Mouse (Mus musculus) midbrain, embryonic 16.5 days (tissue): ENCODE data around the gene Ddx51. TPM values are rescaled to one million over a fixed set of nuclear protein-coding genes. Genes with fewer than 3 reads are reported as not detected.

Source experiments
- ATAC-seq: fragments of 200-750 bp; cut with Nextera tagmentation; 2 replicates; pipeline ENCODE4 v1.8.0; 2017; ENCODE audit warnings: moderate TSS enrichment
- H3K27ac ChIP-seq: fragments of 300-500 bp; sonication (generic); 2 replicates; pipeline ENCODE4 v1.5.1; 2014; ENCODE audit warnings: mild to moderate bottlenecking, low read length, mixed read lengths
- H3K27me3 ChIP-seq: fragments of 300-500 bp; sonication (generic); 2 replicates; pipeline ENCODE4 v1.6.1; 2014; ENCODE audit warnings: low read depth, low read length, mixed read lengths; ENCODE audit not compliant: control insufficient read depth, insufficient read depth
- H3K36me3 ChIP-seq: fragments of 300-500 bp; sonication (generic); 2 replicates; pipeline ENCODE4 v1.6.1; 2014; ENCODE audit warnings: mild to moderate bottlenecking, low read length, moderate library complexity, mixed read lengths; ENCODE audit not compliant: control insufficient read depth, insufficient read depth
- H3K4me1 ChIP-seq: fragments of 300-500 bp; sonication (generic); 2 replicates; pipeline ENCODE4 v1.6.1; 2014; ENCODE audit warnings: mild to moderate bottlenecking, low read length, mixed read lengths; ENCODE audit not compliant: control insufficient read depth, insufficient read depth
- H3K4me2 ChIP-seq: fragments of 300-500 bp; sonication (generic); 2 replicates; pipeline ENCODE4 v1.6.1; 2014; ENCODE audit warnings: mild to moderate bottlenecking, low read length, mixed read lengths
- H3K4me3 ChIP-seq: fragments of 300-500 bp; sonication (generic); 2 replicates; pipeline ENCODE4 v1.5.1; 2014; ENCODE audit warnings: low read depth, mild to moderate bottlenecking, low read length, moderate library complexity, mixed read lengths
- H3K9ac ChIP-seq: fragments of 300-500 bp; sonication (generic); 2 replicates; pipeline ENCODE4 v1.6.1; 2014; ENCODE audit warnings: low read depth, low read length, mixed read lengths
- H3K9me3 ChIP-seq: fragments of 300-500 bp; sonication (generic); replicated peaks from 2 replicates; pipeline ENCODE4 v1.6.1; 2014; ENCODE audit warnings: mild to moderate bottlenecking, low read length, mixed read lengths; ENCODE audit not compliant: control insufficient read depth, poor library complexity, severe bottlenecking
- WGBS: fragments of 180-500 bp; shearing (Covaris S2); extraction: QIAGEN DNeasy Blood & Tissue Kit; methylation state at CpG from one replicate; pipeline ENCODE4 v1.1.7; 2014; 5-methylcytosine and 5-hydroxymethylcytosine counted together
- polyA plus RNA-seq: library from polyadenylated mRNA; unstranded; fragments of >200 nt; fragmentation: Nextera tagmentation; extraction: Ambion mirVana; gene quantifications from 2 replicates; pipeline ENCODE4 v1.2.1, GENCODE M21; 2015

Gene Ddx51
- polyA plus RNA-seq, 1 experiment from 2014 or later, result 18.0 TPM

- Histone ChIP-seq H3K4me1 (no peaks in the 10 kb centered on the region), H3K27me3 (no peaks in the 10 kb centered on the region; the same call in 1 of the 2 replicates), H3K4me3 (no peak overlapping the region), H3K9ac (no peak overlapping the region), H3K36me3 (no peaks in the 10 kb centered on the region), H3K4me2 (no peak overlapping the region), H3K27ac (no peak overlapping the region), H3K9me3 (no peaks in the 10 kb centered on the region)
- WGBS, result 81% methylated on average over 7 of the region's 7 CpGs
- no peak for ATAC-seq
Observed at GRCm38 (mm10) chr5:110638306-110639074, 14.8 kb upstream of the Ddx51 start.

- no peaks in the 10 kb centered on the region for H3K36me3 ChIP-seq
- H3K4me1 ChIP-seq, result no peaks in the 10 kb centered on the region
- no peak overlapping the region for H3K4me3 ChIP-seq
- peak overlapping the region; percentile 23; the same call in 1 of the 2 replicates for H3K4me2 ChIP-seq
- no peaks in the 10 kb centered on the region for H3K27me3 ChIP-seq
- H3K9ac ChIP-seq, result no peak overlapping the region
- 0 out of 2 replicates have a peak, but pooled peaks have one; percentile 8 for ATAC-seq
- H3K27ac ChIP-seq, result no peak overlapping the region
- H3K9me3 ChIP-seq, result no peaks in the 10 kb centered on the region
- 28% methylated on average over 12 of the region's 12 CpGs for WGBS
Observed at GRCm38 (mm10) chr5:110639459-110639858, 13.8 kb upstream of the Ddx51 start.

GRCm38 (mm10) chr5:110646377-110646776 lies 6.9 kb upstream of the Ddx51 start:
- Histone ChIP-seq H3K27me3 (no peaks in the 10 kb centered on the region), H3K36me3 (peaks cover 23% of the 10 kb centered on the region), H3K4me1 (no peaks in the 10 kb centered on the region), H3K9ac (no peak overlapping the region), H3K4me2 (no peak overlapping the region), H3K27ac (no peak overlapping the region), H3K4me3 (no peak overlapping the region), H3K9me3 (0 out of 2 replicates have a peak, but pooled peaks cover 2% of the 10 kb centered on the region)
- no peak for ATAC-seq

GRCm38 (mm10) chr5:110653686-110654085 lies 435 bp downstream of the Ddx51 start:
- H3K9me3 ChIP-seq, result no peaks in the 10 kb centered on the region
- H3K4me3 ChIP-seq, result peak overlapping the region; percentile 97
- peak; percentile 68 for ATAC-seq
- H3K27me3 ChIP-seq, result no peaks in the 10 kb centered on the region
- peak overlapping the region; percentile 66 for H3K27ac ChIP-seq
- peaks cover 12% of the 10 kb centered on the region for H3K4me1 ChIP-seq
- peak overlapping the region; percentile 95 for H3K4me2 ChIP-seq
- WGBS, result 1% methylated on average over 35 of the region's 37 CpGs
- peaks cover 36% of the 10 kb centered on the region for H3K36me3 ChIP-seq
- H3K9ac ChIP-seq, result peak overlapping the region; percentile 91

- ATAC-seq, result no peak
- Histone ChIP-seq H3K4me1 (no peaks in the 10 kb centered on the region), H3K9ac (no peak overlapping the region), H3K4me3 (no peak overlapping the region), H3K27ac (no peak overlapping the region), H3K4me2 (no peak overlapping the region), H3K27me3 (no peaks in the 10 kb centered on the region), H3K36me3 (peaks cover 38% of the 10 kb centered on the region), H3K9me3 (no peaks in the 10 kb centered on the region)
Observed at GRCm38 (mm10) chr5:110659682-110660081, 6.4 kb downstream of the Ddx51 start.

GRCm38 (mm10) chr5:110664041-110664440 lies 10.8 kb downstream of the Ddx51 start:
- no peaks in the 10 kb centered on the region for H3K27me3 ChIP-seq
- no peak overlapping the region for H3K4me2 ChIP-seq
- peaks cover 40% of the 10 kb centered on the region for H3K36me3 ChIP-seq
- no peak overlapping the region for H3K27ac ChIP-seq
- H3K9ac ChIP-seq, result no peak overlapping the region
- H3K4me1 ChIP-seq, result no peaks in the 10 kb centered on the region
- ATAC-seq, result no peak
- no peaks in the 10 kb centered on the region for H3K9me3 ChIP-seq
- H3K4me3 ChIP-seq, result no peak overlapping the region
- WGBS, result 89% methylated on average over 2 of the region's 2 CpGs

GRCm38 (mm10) chr5:110664750-110665269 lies 11.6 kb downstream of the Ddx51 start:
- Histone ChIP-seq H3K4me1 (no peaks in the 10 kb centered on the region), H3K4me3 (no peak overlapping the region), H3K27ac (no peak overlapping the region), H3K27me3 (no peaks in the 10 kb centered on the region), H3K36me3 (peaks cover 43% of the 10 kb centered on the region), H3K9ac (no peak overlapping the region), H3K4me2 (no peak overlapping the region), H3K9me3 (no peaks in the 10 kb centered on the region)
- WGBS, result 94% methylated on average over 2 of the region's 2 CpGs
- ATAC-seq, result no peak

- no peak for ATAC-seq
- H3K27ac ChIP-seq, result no peak overlapping the region
- no peak overlapping the region for H3K4me3 ChIP-seq
- no peak overlapping the region for H3K4me2 ChIP-seq
- H3K36me3 ChIP-seq, result peaks cover 51% of the 10 kb centered on the region
- H3K9me3 ChIP-seq, result no peaks in the 10 kb centered on the region
- no peaks in the 10 kb centered on the region for H3K27me3 ChIP-seq
- WGBS, result 69% methylated on average over 6 of the region's 6 CpGs
- no peaks in the 10 kb centered on the region for H3K4me1 ChIP-seq
- H3K9ac ChIP-seq, result no peak overlapping the region
Observed at GRCm38 (mm10) chr5:110665486-110666121, 12.4 kb downstream of the Ddx51 start.

- Histone ChIP-seq H3K4me1 (no peaks in the 10 kb centered on the region), H3K9me3 (no peaks in the 10 kb centered on the region), H3K27ac (no peak overlapping the region), H3K27me3 (no peaks in the 10 kb centered on the region), H3K36me3 (peaks cover 60% of the 10 kb centered on the region), H3K4me2 (no peak overlapping the region), H3K9ac (no peak overlapping the region), H3K4me3 (no peak overlapping the region)
- ATAC-seq, result no peak
- 85% methylated on average over 8 of the region's 8 CpGs for WGBS
Observed at GRCm38 (mm10) chr5:110682041-110682440, 28.8 kb downstream of the Ddx51 start.
